31 mouse cellular contexts compared by ENCODE assay signal in genomic region chr6:88188148-88188547, GRCm38 (mm10). TPM values are rescaled to one million over a fixed set of nuclear protein-coding genes. Genes with fewer than 3 reads are reported as not detected.
A peak's percentile ranks its signal among the peaks of the same experiment; 100 is the strongest.
DNase-seq lines count a peak whose midpoint lies in the region; ATAC-seq and TF ChIP-seq lines count a peak whose summit lies in the region.
"Had no signal": no experiment of that assay in that cellular context is flagged by ENCODE, and none has a peak within 500 bp of the region (broad histone marks: within the 10 kb centered on the region; RNA-seq: fewer than 3 reads in every experiment).

No protein-coding gene starts in this region.

- peak; percentile 52 to 56 for DNase-seq in cerebellum, postnatal 10 days
- no peak for DNase-seq in cerebellum, adult 2 months
- peak; percentile 32 to 50 for DNase-seq in layer of hippocampus, adult 18-20 months (ENCODE audit: low spot score in 2 of 2)
- DNase-seq in layer of hippocampus, postnatal 25 days (ENCODE audit: extremely low spot score in 1 of 2, low spot score in 1 of 2): no peak
- DNase-seq in right cerebral cortex, adult 18-20 months: peak; percentile 57
- DNase-seq in right cerebral cortex, postnatal 25 days: no peak
- DNase-seq in liver: no peak
- DNase-seq: adrenal gland, postnatal 10 days; cerebellum, adult 9-10 months; gastrocnemius, adult 2 months; heart, postnatal 4 days; kidney, adult 2 months; lung, adult 18-20 months; lung, postnatal 14 days; thymus, adult 2 months had no signal

- ATAC-seq in hindbrain, embryonic 16.5 days: no peak
- ATAC-seq: liver, embryonic 12.5 days; midbrain, embryonic 13.5 days had no signal

- H3K27ac ChIP-seq in cerebellum, adult 2 months (ENCODE audit: insufficient read depth, low read length): no peak overlapping the region
- no peak overlapping the region for H3K27ac ChIP-seq in hindbrain, embryonic 16.5 days (ENCODE audit: low read depth, low read length)
- H3K27ac ChIP-seq: gastrocnemius, adult 2 months; hindbrain, embryonic 14.5 days; kidney, postnatal 0 days; limb, embryonic 12.5 days; liver, embryonic 12.5 days; midbrain, embryonic 13.5 days had no signal

- WGBS in cerebellum, adult 2 months: 16% methylated on average over 6 of the region's 6 CpGs
- 78% methylated on average over 6 of the region's 6 CpGs for WGBS in hindbrain, embryonic 16.5 days

- TF ChIP-seq POLR2A in cerebellum, adult 2 months (IDR thresholded peaks at IDR 0.05; ENCODE audit: borderline replicate concordance, insufficient read depth, low read length): no peak

- no peaks in the 10 kb centered on the region for H3K9me3 ChIP-seq in hindbrain, embryonic 16.5 days (ENCODE audit: control insufficient read depth, low read length)
- H3K9me3 ChIP-seq: limb, embryonic 12.5 days; liver, embryonic 12.5 days; midbrain, embryonic 13.5 days had no signal

- no peaks in the 10 kb centered on the region for H3K4me1 ChIP-seq in cerebellum, adult 2 months (ENCODE audit: control insufficient read depth, insufficient read depth, low read length)
- peaks cover 7% of the 10 kb centered on the region for H3K4me1 ChIP-seq in hindbrain, embryonic 16.5 days (ENCODE audit: control insufficient read depth, insufficient read depth, low read depth, low read length)

- no peak overlapping the region for H3K4me3 ChIP-seq in cerebellum, adult 2 months (replicated peaks; ENCODE audit: insufficient read depth, low read depth, low read length)
- no peak overlapping the region for H3K4me3 ChIP-seq in hindbrain, embryonic 16.5 days (ENCODE audit: low read length)
- H3K4me3 ChIP-seq: gastrocnemius, adult 2 months; limb, embryonic 12.5 days; liver, embryonic 12.5 days; midbrain, embryonic 13.5 days had no signal

- peaks cover 2% of the 10 kb centered on the region; the same call in 1 of the 2 replicates for H3K27me3 ChIP-seq in cerebellum, adult 2 months (ENCODE audit: control insufficient read depth, insufficient read depth, low read length)
- H3K27me3 ChIP-seq in hindbrain, embryonic 16.5 days (replicated peaks; ENCODE audit: control insufficient read depth, insufficient read depth, low read length): peaks cover 48% of the 10 kb centered on the region

- no peaks in the 10 kb centered on the region for H3K36me3 ChIP-seq in hindbrain, embryonic 16.5 days (ENCODE audit: control insufficient read depth, insufficient read depth, low read length)
- H3K36me3 ChIP-seq: limb, embryonic 12.5 days; liver, embryonic 12.5 days; midbrain, embryonic 13.5 days had no signal

- no peak overlapping the region for H3K4me2 ChIP-seq in hindbrain, embryonic 16.5 days (ENCODE audit: low read length)
- H3K4me2 ChIP-seq: hindbrain, embryonic 14.5 days; limb, embryonic 12.5 days; liver, embryonic 12.5 days; midbrain, embryonic 13.5 days had no signal

- no peak overlapping the region for H3K9ac ChIP-seq in hindbrain, embryonic 16.5 days (ENCODE audit: low read depth, low read length)
- H3K9ac ChIP-seq: hindbrain, embryonic 14.5 days; limb, embryonic 12.5 days; liver, embryonic 12.5 days; midbrain, embryonic 13.5 days had no signal

- TF ChIP-seq CTCF in cerebellum, adult 2 months (IDR thresholded peaks at IDR 0.05; ENCODE audit: borderline replicate concordance, insufficient read depth, low read depth, low read length): no peak

RNA-seq across cellular contexts. Expression of gene Gata2, which starts 5.5 kb away (rescaled TPM):
- 6.4 and 6.6 TPM in 2 replicates for polyA plus RNA-seq in cerebellum, adult 2 months (2012; rRNA removed)
- total RNA-seq in layer of hippocampus, adult 18-20 months (2021): 1 to 10 TPM; 5.0 to 5.9 TPM
- 1 to 10 TPM; 4.7 to 6.2 TPM for total RNA-seq in layer of hippocampus, postnatal 25 days (2021)
- polyA plus RNA-seq in hindbrain, embryonic 16.5 days (2015; fragmentation: Nextera tagmentation; extraction: Ambion mirVana): 14.1 and 18.0 TPM in 2 replicates

RNA-seq across cellular contexts. Expression of gene Dnajb8, which starts 33.9 kb away (rescaled TPM):
- not detected in 2 replicates for polyA plus RNA-seq in cerebellum, adult 2 months (2012; rRNA removed)
- total RNA-seq in layer of hippocampus, adult 18-20 months (2021): not detected
- total RNA-seq in layer of hippocampus, postnatal 25 days (2021): not detected
- not detected in 2 replicates for polyA plus RNA-seq in hindbrain, embryonic 16.5 days (2015; fragmentation: Nextera tagmentation; extraction: Ambion mirVana)
- total RNA-seq: adrenal gland, postnatal 10 days; common myeloid progenitor, adult 5-6 weeks; gastrocnemius, adult 2 months; gastrocnemius, postnatal 4 days; heart, postnatal 4 days; left cerebral cortex, adult 8-10 months; megakaryocyte progenitor cell, adult 5-6 weeks had no signal
- polyA plus RNA-seq: heart, embryonic 16.5 days; hindbrain, embryonic 14.5 days; intestine, embryonic 14.5 days; kidney, adult 2 months; kidney, postnatal 0 days; large intestine, adult 2 months; limb, embryonic 12.5 days; liver, embryonic 12.5 days; midbrain, embryonic 13.5 days; neural tube, embryonic 11.5 days; small intestine, adult 2 months; stomach, embryonic 16.5 days; thymus, adult 2 months had no signal

Comparison
In these comparisons a context has a peak if more than half of its experiments do, and no peak if none do; other contexts are left out.
1. DNase-seq: peak in cerebellum, postnatal 10 days (2 of 2), layer of hippocampus, adult 18-20 months (2 of 2) and right cerebral cortex, adult 18-20 months (single experiment); none in cerebellum, adult 2 months (0 of 2), layer of hippocampus, postnatal 25 days (0 of 2), right cerebral cortex, postnatal 25 days (single experiment) and liver (single experiment).